Mouse (Mus musculus): ENCODE data around the gene Sult1d1. TPM values are rescaled to one million over a fixed set of nuclear protein-coding genes. Genes with fewer than 3 reads are reported as not detected.

Gene Sult1d1
- total RNA-seq, 2 experiments from 2014 or later, result not detected

Other genes with a start within 250 kb of the Sult1d1 start
- not detected in 2 replicates for gene Ugt2a3, start 231.8 kb downstream of the Sult1d1 start, total RNA-seq (2015; ENCODE audit: low replicate concordance)
- not detected in 2 replicates for gene Ugt2a3, start 231.8 kb downstream of the Sult1d1 start, total RNA-seq (2017; ENCODE audit: low replicate concordance)
- gene Ugt2b38, start 144.8 kb downstream of the Sult1d1 start, total RNA-seq (2015; ENCODE audit: low replicate concordance), result not detected in 2 replicates
- gene Ugt2b38, start 144.8 kb downstream of the Sult1d1 start, total RNA-seq (2017; ENCODE audit: low replicate concordance), result not detected in 2 replicates
- gene Ugt2a2, start 86.8 kb downstream of the Sult1d1 start, total RNA-seq (2015; ENCODE audit: low replicate concordance), result not detected in 2 replicates
- gene Ugt2a2, start 86.8 kb downstream of the Sult1d1 start, total RNA-seq (2017; ENCODE audit: low replicate concordance), result not detected in 2 replicates
- gene Gm43638, start 82.2 kb downstream of the Sult1d1 start, total RNA-seq (2015; ENCODE audit: low replicate concordance), result not detected in 2 replicates
- not detected in 2 replicates for gene Gm43638, start 82.2 kb downstream of the Sult1d1 start, total RNA-seq (2017; ENCODE audit: low replicate concordance)
- not detected in 2 replicates for gene Ugt2a1, start 78.2 kb downstream of the Sult1d1 start, total RNA-seq (2015; ENCODE audit: low replicate concordance)
- gene Ugt2a1, start 78.2 kb downstream of the Sult1d1 start, total RNA-seq (2017; ENCODE audit: low replicate concordance), result not detected in 2 replicates
- not detected in 2 replicates for gene Sult1b1, start 30.8 kb downstream of the Sult1d1 start, total RNA-seq (2015; ENCODE audit: low replicate concordance)
- not detected in 2 replicates for gene Sult1b1, start 30.8 kb downstream of the Sult1d1 start, total RNA-seq (2017; ENCODE audit: low replicate concordance)
- not detected in 2 replicates for gene Sult1e1, start 22.6 kb upstream of the Sult1d1 start, total RNA-seq (2015; ENCODE audit: low replicate concordance)
- gene Sult1e1, start 22.6 kb upstream of the Sult1d1 start, total RNA-seq (2017; ENCODE audit: low replicate concordance), result not detected in 2 replicates
- gene Csn1s1, start 97.2 kb upstream of the Sult1d1 start, total RNA-seq (2015; ENCODE audit: low replicate concordance), result not detected in 2 replicates
- gene Csn1s1, start 97.2 kb upstream of the Sult1d1 start, total RNA-seq (2017; ENCODE audit: low replicate concordance), result not detected in 2 replicates
- gene Csn2, start 130.6 kb upstream of the Sult1d1 start, total RNA-seq (2015; ENCODE audit: low replicate concordance), result not detected in 2 replicates
- gene Csn2, start 130.6 kb upstream of the Sult1d1 start, total RNA-seq (2017; ENCODE audit: low replicate concordance), result not detected in 2 replicates
- not detected in 2 replicates for gene Csn1s2a, start 205.5 kb upstream of the Sult1d1 start, total RNA-seq (2015; ENCODE audit: low replicate concordance)
- gene Csn1s2a, start 205.5 kb upstream of the Sult1d1 start, total RNA-seq (2017; ENCODE audit: low replicate concordance), result not detected in 2 replicates
- gene Csn1s2b, start 239.1 kb upstream of the Sult1d1 start, total RNA-seq (2015; ENCODE audit: low replicate concordance), result not detected in 2 replicates
- not detected in 2 replicates for gene Csn1s2b, start 239.1 kb upstream of the Sult1d1 start, total RNA-seq (2017; ENCODE audit: low replicate concordance)